Mouse (Mus musculus) thymus, postnatal 14 days (tissue): ENCODE data around the gene Cirbp.
"Not testable (repeated sequence)": the region's sequence is repeated elsewhere in the genome, so short reads cannot be mapped to it uniquely, and the experiment has no call there.

Source experiments
- DNase-seq: peaks from one replicate; pipeline ENCODE4 v3.0.0; 2021

The Cirbp gene

DNA sequence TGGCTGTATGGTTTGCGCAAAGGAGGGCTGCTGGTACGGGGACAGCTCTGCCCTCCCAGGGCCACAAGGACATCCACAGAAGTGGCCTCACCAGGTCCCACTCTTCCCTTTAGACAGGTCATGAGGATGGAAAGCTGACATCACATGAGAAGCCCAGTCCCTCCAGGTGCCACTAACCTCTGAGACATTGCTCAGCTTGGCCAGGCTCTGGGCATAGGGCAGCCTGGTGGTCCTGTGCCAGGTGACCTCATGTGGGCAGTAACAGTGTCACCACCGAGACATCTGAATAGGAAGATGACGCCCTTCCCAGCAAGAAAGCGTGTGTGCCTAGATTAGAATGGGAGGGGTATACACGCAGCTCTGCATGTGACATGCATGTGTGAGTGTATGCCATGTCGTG, 16.8 kb downstream of the Cirbp start:
- DNase-seq: no peak

DNA sequence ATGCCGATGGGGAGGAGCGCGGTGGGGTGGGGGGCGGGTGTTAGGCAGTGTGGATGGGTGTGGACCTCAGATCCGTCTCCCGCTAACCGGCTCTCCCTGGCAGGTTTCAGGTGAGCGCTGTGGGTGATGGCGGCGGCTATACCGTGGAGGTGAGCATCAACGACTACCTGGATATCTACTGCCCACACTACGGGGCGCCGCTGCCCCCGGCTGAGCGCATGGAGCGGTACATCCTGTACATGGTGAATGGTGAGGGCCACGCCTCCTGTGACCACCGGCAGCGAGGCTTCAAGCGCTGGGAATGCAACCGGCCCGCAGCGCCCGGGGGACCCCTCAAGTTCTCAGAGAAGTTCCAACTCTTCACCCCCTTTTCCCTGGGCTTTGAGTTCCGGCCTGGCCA, 20.9 kb downstream of the Cirbp start:
- DNase-seq: no peak

- DNase-seq: no peak
Measured at GRCm38 (mm10) chr10:80187739-80188138, 22.0 kb downstream of the Cirbp start.

GRCm38 (mm10) chr10:80188453-80189024, 22.8 kb downstream of the Cirbp start:
- no peak for DNase-seq

DNA sequence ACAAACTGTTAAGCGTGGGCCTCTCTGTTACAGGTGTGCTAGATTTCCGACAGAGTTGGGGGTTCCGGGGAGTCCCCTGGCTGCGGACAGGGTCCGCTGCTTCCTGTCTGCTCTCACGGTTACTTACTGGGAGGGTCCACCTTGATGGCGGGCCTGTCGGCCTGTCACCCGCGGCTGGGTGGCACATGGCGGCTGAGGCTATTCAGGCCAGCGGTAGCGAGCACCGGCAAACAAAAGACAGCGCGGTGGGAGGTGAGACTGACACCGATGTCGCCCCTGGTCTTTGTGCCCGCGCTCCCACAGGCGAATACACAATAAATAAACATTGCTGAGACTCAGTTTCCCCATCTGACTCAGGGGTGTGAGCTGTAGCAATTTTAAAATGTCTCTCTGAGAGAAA, 24.2 kb downstream of the Cirbp start:
- no peak for DNase-seq

DNA sequence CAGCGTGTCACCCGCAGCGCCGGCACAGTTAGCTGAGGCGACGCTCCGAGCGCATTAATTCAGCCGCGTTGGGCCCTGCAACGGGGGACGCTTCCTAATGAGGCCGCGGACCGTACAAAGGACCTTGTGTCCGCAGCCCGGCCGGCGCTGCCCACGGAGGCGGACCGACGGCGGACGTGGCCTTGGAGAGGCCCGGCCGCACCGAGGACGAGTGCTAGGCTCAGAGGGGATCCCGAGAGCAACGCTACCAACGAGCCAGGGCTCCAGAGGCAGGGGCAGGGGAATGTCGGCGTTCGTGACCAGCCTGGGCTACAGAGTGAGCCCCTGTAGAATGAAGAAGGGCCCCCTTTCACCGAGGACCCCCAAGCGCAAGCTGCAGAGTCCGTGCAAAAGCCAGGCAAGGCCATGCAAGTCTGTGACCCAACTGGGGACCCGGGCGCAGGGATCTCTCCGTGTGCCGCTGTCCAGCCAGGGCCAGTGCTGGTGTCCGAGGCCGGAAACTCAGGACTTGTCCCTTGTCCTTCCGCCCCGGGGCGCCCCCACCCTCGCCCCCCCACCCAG, 24.8 kb downstream of the Cirbp start:
- DNase-seq: no peak

- no peak for DNase-seq
Measured at GRCm38 (mm10) chr10:80193976-80194375, 28.2 kb downstream of the Cirbp start.

- no peak for DNase-seq
Measured at GRCm38 (mm10) chr10:80194441-80194840, 28.7 kb downstream of the Cirbp start.

- DNase-seq: no peak
Measured at GRCm38 (mm10) chr10:80196167-80196566, 30.4 kb downstream of the Cirbp start.

- DNase-seq: no peak
Measured at GRCm38 (mm10) chr10:80196778-80197581, 31.2 kb downstream of the Cirbp start.

DNA sequence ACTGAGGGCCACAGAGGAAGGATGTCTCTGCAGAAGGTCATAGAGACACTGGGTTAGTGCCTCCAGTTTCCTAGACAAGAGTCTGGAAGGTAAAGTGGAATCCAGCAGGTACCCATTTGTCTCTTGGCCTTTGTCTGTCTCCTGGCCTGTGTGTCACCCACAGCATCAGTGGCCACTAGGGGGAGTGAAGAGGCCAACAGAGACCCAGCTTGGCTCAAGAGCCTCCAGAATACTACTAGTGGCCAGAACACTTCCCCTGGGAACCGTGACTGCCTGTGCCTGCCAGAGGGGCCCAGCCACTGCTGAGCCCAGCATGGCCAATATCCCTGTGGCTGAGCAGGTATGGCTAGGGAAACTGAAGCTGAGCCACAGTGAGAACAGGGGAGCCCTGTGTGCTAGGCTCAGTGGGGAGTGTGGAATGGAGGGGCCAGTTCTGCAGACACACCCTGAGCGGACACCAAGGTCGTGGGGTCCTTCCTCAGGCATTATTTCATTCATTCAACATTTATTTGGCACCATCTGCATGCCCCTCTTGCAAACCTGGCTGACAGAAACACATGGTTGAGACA, 33.7 kb downstream of the Cirbp start:
- peak; percentile 85 for DNase-seq

GRCm38 (mm10) chr10:80200485-80200884, 34.7 kb downstream of the Cirbp start:
- DNase-seq: no peak

DNA sequence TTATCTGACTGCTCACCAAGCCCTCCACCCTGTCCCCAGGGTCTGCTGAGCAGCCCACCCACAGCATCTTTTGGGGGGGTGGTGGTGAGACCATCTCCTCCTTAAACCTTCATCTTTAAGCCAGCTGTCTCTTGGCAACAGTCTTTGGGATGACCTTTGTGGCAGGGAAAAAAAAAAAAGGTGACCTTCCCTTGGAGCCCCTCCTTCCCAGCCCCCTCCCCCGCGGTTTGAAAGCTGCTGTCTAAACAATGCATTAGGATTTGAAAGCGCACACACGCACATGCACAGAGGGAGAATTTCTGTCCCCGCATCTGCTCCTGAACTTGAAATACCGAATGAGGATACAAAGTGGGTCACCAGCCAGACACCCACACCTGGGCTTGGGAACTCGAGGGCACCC, 38.3 kb downstream of the Cirbp start:
- no peak for DNase-seq

DNA sequence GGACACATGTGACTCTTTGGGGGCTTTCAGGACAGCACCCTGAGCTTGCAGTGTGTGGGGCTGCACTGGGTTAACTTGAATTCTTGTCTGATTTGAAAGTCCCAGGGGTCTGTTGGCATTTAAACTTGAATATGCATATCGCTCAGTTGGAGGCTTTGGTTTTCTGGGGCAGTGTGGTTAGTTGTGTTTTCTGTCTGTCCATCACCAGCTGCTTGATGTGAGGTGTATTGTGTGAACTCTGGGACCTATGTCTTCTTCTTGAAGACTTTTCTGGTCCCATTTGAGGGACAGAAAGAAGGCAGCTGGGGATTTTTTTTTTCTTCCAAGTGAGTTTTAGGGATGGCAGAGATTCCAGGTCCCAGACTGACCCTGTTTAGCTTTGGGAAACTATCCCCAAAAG, 41.4 kb downstream of the Cirbp start:
- no peak for DNase-seq

GRCm38 (mm10) chr10:80207676-80208075, 41.9 kb downstream of the Cirbp start:
- no peak for DNase-seq

DNA sequence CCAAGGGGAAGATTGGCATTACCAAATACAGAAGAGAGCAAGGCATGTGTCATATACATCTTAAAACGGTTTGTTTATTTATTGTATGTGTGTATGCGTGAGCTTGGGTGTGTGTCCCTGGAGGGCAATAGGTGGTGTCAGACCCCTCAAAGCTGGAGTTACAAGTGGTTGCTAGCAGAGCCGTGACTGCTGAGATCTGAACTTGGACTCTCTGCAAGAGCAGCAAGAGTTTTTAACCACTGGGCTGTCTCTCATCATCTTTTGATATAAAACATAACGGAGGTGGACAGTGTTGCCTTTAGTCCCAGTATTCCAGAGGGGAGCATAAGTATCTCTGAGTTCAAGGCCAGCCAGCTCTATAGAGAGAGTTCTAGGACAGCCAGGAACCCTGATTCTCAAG, 42.5 kb downstream of the Cirbp start:
- no peak for DNase-seq

GRCm38 (mm10) chr10:80208841-80209371, 43.1 kb downstream of the Cirbp start:
- DNase-seq: no peak

DNA sequence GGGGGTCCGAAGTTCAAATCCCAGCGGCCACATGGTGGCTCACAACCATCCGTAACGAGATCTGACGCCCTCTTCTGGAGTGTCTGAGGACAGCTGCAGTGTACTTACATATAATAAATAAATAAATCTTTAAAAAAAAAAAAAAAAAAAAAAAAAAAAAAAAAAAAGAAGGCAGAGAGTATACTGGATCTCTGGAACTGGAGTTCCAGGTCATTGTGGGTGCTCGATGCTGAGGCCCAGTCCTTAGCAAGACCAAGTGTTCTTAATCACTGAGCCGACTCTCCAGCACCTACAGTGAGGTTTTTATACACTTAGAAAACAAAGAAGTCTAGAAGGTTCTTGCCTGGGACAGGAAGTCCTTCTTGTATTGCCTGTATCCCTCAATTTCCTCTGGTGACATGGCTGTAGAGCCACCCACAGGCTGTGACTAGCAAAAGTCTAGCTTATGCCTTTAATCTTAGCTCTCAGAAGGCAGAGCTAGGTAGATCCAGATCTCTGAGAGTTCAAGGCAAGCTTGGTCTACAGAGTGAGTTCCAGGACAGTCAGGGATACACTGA, 45.8 kb downstream of the Cirbp start:
- not testable (repeated sequence) for DNase-seq

GRCm38 (mm10) chr10:80215048-80215772, 49.4 kb downstream of the Cirbp start:
- DNase-seq: no peak

- DNase-seq: no peak
Measured at GRCm38 (mm10) chr10:80220676-80221075, 54.9 kb downstream of the Cirbp start.
